Mouse (Mus musculus) ES-Bruce4 (cell line): ENCODE measurements around the gene Zfp607a.

Experiments
- CTCF ChIP-seq: IDR thresholded peaks from one replicate; pipeline ENCODE4 v1.8.1; 2011; ENCODE audit warnings: low read depth, low read length
- EP300 ChIP-seq: IDR thresholded peaks from 2 replicates; pipeline ENCODE4 v1.6.1; 2011; ENCODE audit warnings: low read depth, low read length; ENCODE audit not compliant: insufficient read depth

DNA sequence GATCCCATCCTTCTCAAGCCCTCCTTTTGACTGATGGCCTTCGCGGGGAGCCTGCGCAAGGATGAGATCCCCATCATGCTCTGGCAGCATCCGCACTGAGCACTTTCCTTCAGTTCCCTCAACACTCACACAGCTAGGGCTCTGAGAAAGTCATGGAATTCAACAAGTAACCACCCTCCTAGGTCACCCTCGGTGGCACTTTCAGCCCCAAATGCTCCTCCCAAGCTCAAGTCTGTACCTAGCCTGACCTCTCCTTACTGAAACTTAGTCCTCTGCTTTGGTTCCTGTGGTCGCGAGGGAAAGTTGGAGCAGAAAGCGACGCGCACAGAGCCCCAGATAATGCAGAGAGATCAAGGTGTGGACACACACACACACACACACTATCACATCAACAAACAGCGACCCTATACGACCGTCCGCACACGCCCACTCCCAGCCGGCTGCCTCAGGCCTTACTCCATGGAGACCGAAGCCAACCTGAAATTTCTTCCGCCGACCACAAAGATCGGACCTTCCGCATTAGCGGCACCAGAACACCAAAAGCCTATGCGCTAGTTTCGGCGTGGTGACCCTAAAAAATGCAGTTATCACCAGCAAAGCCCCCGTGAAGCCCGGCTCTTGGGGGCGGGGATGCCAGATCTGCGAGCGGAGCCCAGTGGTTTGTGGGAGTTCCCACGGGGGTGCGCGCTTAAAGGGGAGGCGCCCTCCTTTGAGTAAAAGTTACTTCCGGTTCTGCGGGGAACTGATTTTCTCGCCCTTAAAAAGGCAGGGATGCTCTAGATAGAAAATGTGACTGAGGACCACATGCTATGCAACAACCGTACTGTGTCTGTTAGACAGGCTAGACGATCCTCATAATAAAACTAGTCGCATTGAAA, 71.7 kb downstream of the Zfp607a start, which contains the start of gene Zfp974:
- TF ChIP-seq EP300 (no peak), CTCF (no peak)
